Mouse (Mus musculus) cerebellum, postnatal 10 days (tissue): ENCODE measurements around the gene Prox1.
A peak's percentile ranks its signal among the peaks of the same experiment; 100 is the strongest.

ENCODE experiments used
- DNase-seq, 2 experiments: peaks; one replicate each; pipeline ENCODE4 v3.0.0; 2021; ENCODE audit warnings: mixed read lengths in 2 of 2

Prox1 gene

DNA sequence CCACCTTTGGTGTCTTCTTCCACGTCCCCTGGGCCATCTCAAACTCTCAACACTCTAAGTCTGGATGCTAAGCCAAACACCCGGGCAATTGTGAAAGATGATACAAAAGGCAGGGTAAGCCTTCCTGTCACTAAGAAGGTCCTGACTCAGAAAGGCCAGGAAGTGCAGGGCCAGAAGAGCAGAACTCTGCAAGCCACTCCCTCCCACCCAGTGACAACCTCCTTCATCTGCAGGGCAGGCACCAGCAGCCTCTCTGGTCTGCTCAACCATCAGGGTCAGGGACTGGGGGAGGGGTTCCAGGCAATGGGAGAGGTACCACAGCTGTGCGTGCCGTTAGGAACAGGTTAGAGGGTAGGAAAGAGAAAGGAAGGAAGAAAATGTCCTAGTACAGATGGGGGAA lies 27.9 kb downstream of the Prox1 start:
- no peak for DNase-seq

DNA sequence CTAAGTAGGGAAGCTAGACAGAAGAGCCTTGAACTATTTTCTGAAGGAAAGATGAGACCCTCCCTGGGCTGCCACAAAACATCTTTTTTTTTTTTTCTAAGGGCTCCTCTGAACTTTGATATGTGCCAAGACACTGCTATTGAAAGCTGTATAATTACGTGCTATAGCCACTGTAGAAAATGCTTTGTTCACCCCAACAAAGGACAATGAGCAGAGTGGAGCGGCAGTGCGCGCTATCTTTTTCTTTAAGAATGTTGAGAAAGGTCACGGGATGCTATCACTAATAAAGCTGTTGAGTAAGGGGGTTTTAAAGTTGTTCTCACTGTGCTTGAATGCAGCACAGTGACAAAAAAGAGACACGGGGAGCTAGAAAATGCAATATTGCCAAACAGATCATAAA lies 30.0 kb downstream of the Prox1 start:
- no peak for DNase-seq

DNA sequence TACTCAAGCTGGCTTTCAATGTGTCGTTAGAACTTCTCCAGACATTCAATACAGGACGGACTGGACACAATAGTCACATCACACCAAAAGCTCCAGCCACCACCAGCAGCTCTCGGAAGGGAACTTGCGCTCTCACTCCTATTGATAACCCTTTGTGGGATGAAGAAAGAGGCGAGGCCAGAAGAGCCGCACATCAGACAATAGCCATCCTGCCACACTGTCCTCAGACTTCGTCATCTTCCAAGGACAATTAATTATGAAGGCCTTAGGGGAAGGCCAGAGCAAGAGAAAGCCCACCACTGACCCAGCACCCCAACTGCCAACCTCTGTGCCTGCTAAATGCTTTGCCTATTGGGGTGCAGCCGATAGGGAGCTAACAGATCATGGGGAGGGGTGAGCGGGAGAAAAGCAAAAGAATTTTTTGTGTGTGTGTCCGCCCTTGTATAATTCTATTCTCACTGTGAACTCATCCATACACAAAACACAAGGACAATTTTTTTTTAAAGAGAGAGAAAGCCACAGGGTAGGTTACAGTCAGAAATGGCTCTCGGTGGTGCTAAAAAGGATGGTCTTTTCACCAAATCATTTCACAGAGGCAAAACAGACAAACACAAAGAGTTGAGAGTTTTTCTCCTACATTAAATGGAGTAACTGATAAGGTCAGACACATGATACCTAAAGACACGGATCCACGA lies 30.7 kb downstream of the Prox1 start:
- no peak for DNase-seq

DNA sequence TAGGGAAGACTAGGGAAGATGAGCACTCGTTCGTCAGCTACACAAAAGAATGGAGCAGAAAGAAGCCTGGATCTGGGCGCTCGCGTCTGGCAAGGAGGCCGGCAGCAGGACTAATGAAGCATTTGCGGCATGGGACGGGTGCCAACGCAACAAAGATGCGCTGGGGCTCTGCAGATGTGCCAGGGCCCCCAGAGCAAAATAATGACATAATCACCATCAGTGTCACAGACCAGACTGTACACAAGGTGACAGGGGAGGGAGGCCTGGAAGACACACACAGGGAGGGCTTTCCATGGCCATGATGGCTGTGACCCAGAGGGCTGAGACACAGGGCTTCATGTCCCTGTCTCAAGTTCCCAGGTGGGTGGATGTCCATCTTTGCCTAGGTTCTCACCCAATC lies 32.6 kb downstream of the Prox1 start:
- peak; percentile 79 to 83 for DNase-seq

DNA sequence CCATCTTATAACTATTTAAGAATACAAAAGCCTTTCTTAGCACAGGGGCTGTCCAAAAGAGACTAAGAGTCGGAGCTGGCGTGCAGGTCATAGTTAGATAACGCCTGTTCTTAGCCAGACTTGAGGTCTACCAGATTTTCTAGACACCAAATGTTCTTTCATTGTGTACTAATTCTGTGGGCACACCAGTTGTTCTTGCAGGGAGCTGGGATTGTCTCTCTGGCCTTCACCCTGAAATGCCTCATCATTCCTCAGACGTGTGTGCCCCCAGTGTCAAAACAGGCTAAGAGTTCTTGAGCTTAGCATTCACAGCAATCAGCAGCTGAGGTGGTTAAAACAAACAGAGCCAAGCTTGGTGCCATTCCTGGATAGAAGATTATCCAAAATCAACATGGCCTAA lies 37.6 kb downstream of the Prox1 start:
- no peak for DNase-seq

DNA sequence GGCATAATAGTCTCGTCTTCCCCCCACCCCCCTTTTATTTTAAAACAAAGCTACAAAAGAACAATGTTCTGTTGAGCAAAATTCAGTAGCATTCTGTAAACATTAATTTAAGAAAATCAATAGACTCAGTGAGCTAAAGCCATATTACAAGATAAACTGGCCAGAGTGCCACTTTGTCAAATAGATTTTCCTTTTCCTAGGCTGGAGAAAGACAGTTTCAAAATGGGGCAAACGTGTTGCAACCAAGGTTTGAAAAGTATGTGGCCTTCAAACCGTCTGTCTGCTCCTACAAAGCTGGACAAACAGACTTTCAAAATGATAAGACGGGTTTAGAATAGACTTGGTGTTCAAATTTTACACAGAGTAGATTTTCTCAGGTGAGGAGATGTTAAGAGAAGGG lies 39.6 kb downstream of the Prox1 start:
- DNase-seq = no peak

DNA sequence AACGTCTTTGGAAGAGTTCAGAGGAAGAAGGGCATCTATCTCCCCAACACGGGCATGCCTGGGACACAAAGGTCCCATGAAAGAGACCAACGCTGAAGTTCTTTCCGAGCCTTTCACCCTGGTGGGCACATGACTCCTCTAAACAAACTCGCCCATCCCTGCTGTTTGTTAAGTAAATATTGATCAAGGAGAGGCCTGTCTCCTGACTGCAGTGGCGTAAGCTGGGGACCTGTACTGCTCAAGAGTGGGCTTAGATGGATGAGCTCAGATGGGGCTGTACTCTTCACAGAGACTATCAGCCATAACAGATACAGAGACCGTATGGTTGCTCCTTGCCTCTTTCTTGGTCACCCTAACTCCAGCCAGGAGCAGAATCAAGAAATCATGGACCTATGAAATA lies 41.0 kb downstream of the Prox1 start:
- DNase-seq = no peak

DNA sequence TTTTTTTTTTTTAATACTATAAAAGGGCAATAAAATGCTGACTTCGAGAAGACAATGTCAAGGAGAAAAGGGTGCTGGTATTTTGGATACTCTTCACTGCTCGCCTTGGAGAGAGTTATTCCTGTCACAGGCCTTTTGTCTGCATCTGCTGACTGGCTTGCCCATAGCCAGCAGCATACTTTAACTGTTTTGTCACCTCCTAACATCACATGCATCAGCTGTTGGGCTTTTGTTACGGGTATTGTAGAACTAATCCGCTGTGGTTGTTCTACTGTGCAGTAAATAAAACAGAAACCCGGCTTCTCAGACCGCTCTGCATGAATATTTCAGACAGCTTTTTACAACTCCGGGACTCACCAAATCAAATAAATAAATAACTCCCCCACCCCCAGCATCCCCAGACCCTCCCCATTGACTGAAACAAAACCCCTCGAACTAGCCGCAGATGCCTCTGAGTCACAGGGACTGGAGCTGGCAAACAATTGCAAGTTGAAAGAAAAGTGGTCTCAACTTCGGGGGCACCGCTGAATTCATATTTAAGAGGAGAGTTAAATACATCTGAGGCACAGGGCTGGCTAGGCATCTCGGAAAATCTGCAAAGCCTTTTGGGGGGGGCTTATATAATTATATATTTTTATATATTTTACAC lies 41.7 kb downstream of the Prox1 start:
- no peak for DNase-seq

DNA sequence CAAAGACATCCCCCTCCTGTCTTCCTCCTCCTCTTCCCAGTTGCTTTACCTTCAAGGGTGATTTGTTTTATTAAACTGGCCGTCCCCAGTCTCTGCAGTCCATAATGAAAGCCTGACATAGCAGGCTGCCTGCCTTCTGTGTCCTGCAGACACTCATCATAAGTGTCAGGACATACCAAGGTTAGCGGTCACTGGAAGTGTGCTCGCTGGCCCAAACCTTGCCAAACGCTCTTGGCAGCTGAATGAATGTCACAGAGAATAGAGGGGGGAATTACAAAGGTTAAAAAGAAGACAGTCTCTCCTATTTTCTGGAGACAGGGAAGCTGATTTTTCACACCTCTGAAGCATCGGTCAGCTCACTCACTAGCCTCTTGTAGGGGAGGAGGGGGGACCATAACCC lies 42.6 kb downstream of the Prox1 start:
- DNase-seq = peak; percentile 28 to 36

DNA sequence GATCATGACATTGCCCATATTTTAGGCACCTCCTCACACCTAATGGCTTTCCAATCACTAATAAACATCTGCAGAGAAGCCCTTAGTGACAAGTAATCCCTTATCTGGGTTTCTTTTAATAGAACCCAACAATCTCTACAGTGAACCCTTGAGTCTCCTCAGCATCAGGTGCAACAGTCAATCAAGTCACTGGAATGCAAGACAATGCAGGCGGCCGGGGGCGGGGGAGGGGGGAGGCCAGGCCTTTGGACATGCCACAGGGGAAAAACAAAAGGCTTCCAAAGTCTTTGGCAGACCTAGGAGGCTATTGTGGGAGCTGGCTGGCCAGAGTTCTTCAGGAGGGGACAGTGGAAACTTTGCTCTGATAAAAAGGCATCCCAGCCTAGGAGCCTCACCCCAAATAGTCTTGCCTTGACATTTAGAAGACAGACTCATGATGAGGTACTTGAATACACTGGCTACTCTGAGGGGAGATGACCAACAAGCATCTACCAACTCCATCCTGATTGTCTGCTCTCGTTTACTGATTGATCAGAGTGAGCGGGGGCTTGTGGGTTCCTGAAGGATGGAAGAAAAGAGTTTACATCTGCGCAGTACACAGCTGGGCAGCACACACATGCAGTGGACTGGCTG lies 43.2 kb downstream of the Prox1 start:
- DNase-seq = no peak

DNA sequence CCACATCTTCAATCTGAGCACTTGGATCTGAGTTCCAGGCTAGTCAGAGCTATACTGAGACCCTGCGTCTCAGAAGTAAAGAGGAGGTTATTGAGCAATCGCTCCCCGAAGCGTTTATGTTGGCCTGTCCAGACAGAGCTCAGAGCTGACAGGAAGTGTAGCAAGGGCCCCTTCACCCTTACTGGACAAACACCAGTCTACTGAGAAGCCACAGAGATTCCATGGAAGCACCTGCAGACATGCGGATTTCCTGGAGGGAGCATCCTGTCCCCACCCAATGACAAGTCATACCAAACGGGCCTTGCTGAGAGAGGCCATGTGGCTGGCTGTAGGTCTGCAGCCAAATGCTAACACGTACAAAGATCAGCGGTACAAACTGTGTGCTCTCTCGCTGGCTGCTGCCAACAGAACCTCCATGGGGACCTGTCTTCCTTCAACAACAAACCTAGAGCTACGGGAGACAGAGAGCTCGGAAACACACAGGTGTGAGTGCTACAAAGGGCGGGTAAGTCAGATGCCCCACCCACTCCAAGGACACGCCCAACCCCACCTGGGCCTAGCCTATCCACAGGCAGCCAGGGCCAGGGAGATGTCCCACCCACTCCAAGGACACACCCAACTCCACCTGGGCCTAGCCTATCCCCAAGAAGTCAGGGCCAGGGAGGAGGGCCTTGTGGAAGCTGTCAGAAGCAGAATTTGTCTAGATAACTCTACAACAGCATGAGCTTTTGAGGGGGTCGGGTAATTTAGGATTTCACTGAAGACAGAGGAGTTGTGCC lies 45.4 kb downstream of the Prox1 start:
- no peak for DNase-seq

DNA sequence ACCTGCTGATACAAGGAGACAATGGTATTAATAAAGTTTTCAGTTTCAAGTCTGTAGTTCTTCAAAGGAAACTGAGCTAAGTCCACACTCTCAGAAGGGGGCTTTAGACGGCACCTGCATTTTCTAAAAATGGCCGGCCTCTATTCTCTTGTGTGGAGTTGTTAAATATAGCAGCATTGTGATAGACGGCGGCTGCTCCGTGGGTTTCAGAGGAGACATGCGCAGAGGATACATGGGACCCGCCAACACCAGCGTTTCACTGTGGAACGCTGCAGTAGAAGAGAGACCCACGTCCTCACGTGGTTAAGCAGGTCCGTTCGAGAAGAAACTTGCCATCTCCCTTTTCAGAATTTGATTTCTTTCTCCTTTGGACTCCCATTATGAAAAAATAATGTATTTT lies 47.1 kb downstream of the Prox1 start:
- no peak for DNase-seq

DNA sequence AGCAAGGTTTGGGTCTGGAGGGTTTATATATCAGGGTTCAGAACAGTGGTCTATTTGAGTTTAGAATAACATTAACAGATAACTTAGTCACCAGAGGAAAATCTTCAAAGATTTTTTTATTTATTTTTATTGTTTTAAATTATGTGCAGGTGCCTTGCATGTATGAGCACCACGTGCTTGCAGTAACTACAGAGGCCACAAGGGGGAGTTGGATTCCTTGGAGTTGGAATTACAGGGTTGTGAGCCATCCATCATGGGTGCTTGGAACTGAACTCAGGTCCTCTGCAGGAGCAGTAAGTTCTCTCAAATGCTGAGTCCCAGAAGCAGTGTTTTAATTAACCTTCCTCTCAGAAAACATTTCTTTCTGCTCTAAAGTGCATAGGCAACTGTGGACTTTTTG lies 54.5 kb downstream of the Prox1 start:
- no peak for DNase-seq

DNA sequence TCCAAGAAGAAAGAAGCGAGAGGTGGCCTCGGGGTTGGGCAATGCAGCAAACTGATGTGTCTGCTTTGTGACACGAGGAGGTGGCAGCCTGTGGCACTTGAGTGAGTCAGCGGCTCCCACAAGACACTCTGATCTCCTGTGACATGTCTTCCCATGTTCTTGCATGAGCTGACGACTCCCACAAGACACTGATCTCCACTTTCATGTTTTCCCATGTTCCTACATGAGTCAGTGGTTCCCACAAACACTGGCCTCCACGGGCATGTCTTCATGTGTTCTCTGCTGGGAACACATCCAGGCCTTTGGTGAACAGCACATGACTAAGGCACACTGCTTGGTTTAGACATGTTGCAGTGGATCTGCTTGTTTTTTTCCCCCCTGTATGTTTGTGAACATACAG lies 58.8 kb downstream of the Prox1 start:
- no peak for DNase-seq

DNA sequence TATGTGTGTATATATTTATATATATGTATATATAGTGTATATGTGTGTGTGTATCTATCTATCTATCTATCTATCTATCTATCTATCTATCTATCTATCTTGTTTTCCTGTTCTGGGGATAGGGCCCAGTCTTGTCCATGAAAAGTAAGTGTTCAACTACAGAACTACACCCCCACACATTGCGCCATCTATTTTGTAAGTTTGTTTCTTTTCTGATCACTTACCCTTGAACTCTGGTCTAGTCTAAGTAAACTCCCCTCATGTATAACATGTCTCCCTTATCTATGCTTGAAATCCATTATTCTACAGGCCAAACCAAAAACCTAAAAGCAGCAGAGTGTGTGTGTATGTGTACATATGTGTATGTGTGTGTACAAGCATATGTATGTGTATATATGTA lies 62.9 kb downstream of the Prox1 start:
- DNase-seq = no peak

DNA sequence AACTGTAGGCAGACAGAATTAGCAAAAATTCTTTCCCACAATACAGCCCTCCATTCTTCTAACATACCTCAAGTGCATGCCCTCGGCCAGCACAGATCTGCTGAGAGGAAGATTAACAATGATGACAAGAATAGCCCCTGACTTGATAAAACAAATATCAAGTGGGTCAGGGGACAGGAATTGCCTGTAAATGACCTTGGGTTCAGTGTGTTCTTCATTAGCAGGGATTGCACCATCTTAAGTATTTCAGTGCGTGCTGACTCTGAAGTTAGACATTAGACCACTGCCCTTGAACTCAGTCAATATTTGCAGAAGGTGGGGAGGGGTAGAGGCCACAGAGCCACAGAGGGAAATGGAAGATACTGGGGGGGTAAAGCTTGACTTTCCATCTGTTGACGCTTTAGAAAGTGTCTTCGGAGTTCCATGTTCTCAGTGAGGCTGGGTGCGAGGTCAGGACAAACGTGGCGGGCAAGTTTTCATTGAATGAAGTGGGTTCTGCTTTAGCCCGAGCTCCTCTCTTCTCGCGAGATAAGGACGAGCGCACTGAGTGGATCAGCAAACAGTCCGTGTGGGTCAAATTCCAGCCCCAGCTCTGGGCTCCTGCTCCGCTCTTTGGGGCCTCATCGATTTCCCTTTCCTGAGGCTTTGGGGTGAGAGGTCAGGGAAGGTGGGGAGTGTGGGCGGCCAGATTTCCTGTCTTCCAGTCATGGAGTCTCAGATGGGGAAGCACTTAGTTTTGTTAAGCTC lies 63.7 kb downstream of the Prox1 start:
- DNase-seq = no peak

DNA sequence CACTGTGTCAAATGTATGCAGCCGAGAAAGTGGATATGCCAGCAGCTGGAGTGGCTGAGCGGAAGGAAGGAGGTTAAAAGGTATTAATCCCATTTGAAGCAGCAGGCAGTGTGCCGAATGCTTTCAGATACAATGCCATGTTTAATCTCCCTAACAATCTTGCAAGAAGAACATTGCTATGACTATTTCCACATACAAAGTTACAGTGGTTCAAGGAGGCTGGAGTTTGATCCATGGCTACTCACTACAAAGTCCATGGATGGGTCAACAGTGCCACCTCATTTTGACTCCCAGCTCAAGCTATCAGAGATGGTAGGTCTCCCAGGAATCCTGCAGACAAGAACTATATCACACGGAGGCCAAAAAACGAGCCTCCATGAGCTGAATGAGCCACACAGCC lies 64.5 kb downstream of the Prox1 start:
- DNase-seq = no peak

DNA sequence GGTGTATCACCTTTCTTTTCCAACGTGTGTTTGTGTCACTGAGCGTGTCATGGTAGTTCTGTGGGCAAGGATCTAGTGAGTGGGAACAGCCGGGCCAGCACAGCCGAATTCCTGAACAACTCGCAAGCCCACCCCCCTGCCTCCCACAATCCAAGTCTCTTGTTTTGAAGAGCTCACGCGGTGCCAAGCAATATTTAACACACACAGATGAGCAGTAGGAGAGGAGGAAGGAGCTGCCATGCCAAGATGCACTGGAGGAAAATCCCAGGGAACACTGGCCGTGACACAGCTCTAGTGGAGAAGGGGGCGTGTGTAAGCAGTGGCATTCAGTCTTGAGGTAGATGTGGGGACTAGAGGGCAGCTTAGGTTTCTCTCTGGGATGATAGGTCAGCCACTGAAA lies 77.2 kb downstream of the Prox1 start:
- DNase-seq = no peak

DNA sequence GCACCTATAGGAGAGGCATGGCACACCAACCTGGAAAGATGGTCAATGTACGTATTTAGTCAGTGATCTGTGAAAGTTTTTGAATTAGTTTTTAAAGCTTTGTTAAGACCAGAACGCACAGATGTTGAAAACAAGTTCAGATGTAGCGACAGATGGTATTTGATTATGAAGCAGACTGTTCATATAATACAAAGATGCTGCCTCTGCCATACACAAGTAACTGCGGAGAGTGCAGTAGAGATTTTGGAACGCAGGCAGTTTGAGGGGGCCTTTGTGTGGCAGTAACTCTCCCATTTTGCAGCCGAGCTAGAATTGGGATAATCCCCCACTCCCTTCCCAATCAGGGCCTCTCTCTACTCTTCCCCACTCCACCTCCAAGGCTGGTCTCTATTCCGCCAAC lies 78.4 kb downstream of the Prox1 start:
- DNase-seq = no peak

DNA sequence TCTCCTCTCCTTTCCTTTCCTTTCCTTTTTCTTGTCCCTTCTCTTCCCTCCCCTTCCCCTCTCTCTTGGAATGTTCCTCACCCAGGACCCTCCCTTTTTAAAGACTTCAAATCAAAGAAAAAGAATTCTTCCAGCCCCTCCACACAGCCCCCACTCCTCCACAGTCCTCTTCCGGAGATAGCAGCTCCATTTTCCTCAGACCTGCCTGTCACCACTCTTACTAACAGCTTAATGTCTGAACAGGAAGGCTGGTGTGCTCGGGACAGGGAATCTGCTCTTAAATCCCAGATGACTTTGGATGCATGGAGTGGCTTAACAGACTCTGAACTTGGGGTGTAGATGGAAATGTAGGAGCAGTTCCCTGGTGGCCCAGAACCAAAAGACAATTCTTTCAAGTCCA lies 81.6 kb downstream of the Prox1 start:
- DNase-seq = no peak

DNA sequence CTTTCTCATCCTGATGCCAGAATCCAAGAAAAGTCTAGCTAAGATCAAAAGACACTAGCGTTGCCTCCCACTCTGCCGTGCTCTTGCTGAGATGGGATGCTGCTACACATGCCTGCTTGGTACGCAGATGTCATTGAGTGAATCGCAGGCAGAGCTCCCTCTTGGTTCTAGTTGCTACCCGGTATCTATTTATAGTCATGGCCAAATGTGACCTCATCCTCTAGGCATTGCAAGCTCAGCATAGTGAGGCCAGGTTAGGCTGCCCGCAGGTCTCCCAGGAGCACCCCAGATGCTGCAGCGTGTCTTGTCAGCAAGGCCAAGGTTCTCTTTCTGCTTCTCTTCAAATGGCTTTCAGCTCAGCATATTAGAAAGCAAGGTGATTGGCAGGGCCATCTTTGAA lies 84.8 kb downstream of the Prox1 start:
- DNase-seq = peak; percentile 32 to 45

DNA sequence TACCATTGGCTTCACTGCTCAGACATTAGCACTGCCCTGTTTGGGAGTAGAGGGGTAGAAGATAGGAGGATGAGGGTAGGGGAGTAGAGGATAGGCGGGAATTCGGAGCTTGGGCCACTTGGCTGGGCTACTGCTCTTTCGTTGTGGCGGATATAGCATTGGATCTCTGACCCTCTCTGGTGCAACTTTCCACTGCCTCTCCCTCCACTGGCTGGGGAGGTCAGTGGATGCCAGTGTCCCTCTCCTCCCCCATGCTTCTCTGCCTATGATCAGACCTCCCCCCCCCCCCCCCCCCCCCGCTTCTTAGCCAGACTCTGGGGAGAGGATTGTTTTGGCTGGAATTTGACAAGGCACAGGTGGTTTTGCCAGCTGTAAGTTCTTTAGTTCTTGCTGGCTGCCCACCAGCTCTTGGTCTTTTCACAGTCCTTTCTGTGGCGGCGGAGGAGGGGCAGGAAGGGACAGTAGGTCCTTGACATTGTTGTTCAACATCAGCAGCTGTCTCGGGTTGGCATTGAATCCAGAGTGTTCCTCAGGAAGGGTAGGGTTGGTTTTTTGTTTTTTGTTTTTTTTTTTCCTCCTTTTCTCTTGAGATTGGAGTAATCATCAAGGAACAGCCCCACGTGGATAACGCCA lies 90.8 kb downstream of the Prox1 start:
- no peak for DNase-seq

DNA sequence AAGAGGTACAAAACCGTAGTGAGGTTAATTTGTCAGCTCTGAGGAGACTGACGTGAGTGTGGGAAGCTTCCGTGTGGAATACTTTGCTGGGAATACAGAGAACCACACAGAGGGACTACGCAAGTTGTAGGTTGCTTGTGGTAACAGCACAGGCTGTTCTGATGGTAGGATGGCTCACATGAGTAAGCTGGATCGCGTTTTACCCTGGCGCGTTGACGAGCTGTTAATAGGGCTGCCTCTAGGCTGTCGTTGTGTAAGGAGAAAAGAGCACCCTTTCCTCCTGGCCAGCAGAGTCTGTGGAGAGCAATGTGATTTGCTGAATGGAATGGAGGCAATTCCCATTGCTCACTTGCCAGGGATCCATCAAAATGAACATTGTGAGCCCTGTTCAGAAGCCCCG lies 93.9 kb downstream of the Prox1 start:
- no peak for DNase-seq
